Mouse (Mus musculus) bone marrow macrophage, adult 2 months (primary cell): Measurements from ENCODE around the gene Pid1. TPM values are rescaled to one million over a fixed set of nuclear protein-coding genes. Genes with fewer than 3 reads are reported as not detected.
A peak's percentile ranks its signal among the peaks of the same experiment; 100 is the strongest.

Experiments used
- H3K27ac ChIP-seq: 2 replicates; pipeline ENCODE4 v1.5.1; 2012; ENCODE audit warnings: low read depth, low read length; ENCODE audit not compliant: insufficient read depth
- H3K4me1 ChIP-seq: 2 replicates; pipeline ENCODE4 v1.6.1; 2012; ENCODE audit warnings: low read length; ENCODE audit not compliant: control insufficient read depth, insufficient read depth
- H3K4me3 ChIP-seq: 2 replicates; pipeline ENCODE4 v1.5.1; 2012; ENCODE audit warnings: mild to moderate bottlenecking, low read length, moderate library complexity; ENCODE audit not compliant: insufficient read depth
- CTCF ChIP-seq: IDR thresholded peaks from 2 replicates; pipeline ENCODE4 v1.5.1; 2012; ENCODE audit warnings: low read depth, mild to moderate bottlenecking, low read length, moderate library complexity
- POLR2A ChIP-seq: IDR thresholded peaks from 2 replicates; pipeline ENCODE4 v1.6.1; 2012; ENCODE audit warnings: mild to moderate bottlenecking, low read depth, low read length, borderline replicate concordance
- polyA plus RNA-seq: library from polyadenylated mRNA; stranded (reverse); fragments of >200 nt; gene quantifications from 2 replicates; pipeline ENCODE4 v1.2.4, GENCODE M21; 2012; ENCODE audit not compliant: missing spikeins, insufficient read depth, insufficient read length

Gene Pid1
- polyA plus RNA-seq, 1 experiment = 302 TPM

DNA sequence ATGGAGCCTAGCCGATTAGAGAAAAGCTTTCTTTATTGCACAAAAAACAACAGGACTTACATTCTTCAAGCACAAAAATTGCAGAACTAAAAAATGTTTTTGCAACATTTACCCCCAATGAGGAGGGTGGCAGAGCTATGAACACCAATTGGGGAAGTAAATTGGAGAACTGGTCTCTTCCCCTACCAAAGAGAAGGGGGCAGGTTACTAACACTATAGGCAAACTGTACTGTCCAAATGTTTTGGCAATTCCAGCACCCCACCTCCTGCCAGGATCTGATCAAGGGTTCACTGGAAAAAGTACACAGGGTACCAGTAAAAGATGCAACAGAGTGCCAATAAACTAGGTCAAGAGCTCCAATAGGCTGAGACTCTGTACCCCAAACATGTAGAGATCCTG is 46.2 kb downstream of the Pid1 start:
- Histone ChIP-seq H3K4me3 (no peak overlapping the region), H3K4me1 (peaks cover 63% of the 10 kb centered on the region), H3K27ac (peak overlapping the region; percentile 99)
- TF ChIP-seq CTCF (no peak), POLR2A (no peak)

DNA sequence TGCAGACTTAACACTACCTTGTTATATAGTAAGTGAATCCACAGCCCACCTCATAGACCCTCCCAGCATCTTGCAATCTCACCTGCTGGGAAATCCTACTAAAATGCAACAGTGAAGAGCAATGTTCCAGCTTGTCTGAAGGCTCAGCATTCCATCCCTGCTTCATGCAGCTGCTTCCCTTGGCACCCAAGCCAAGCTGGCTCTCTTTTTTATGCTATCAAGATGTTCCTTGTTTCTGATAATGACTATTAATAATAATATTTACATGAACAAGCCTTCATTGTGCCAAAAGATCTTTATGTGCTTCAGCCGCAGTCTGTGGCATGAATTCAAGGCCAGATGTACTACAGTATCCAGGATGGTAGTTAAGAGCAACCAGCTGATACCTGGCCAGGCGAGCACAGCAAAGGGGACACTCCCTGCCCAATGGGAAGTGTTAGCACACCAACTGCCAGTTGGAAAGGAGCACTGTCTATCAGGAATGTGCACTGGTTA is 54.0 kb downstream of the Pid1 start:
- H3K4me3 ChIP-seq = no peak overlapping the region
- no peak overlapping the region for H3K27ac ChIP-seq
- peaks cover 20% of the 10 kb centered on the region for H3K4me1 ChIP-seq
- no peak for TF ChIP-seq POLR2A
- no peak for TF ChIP-seq CTCF

DNA sequence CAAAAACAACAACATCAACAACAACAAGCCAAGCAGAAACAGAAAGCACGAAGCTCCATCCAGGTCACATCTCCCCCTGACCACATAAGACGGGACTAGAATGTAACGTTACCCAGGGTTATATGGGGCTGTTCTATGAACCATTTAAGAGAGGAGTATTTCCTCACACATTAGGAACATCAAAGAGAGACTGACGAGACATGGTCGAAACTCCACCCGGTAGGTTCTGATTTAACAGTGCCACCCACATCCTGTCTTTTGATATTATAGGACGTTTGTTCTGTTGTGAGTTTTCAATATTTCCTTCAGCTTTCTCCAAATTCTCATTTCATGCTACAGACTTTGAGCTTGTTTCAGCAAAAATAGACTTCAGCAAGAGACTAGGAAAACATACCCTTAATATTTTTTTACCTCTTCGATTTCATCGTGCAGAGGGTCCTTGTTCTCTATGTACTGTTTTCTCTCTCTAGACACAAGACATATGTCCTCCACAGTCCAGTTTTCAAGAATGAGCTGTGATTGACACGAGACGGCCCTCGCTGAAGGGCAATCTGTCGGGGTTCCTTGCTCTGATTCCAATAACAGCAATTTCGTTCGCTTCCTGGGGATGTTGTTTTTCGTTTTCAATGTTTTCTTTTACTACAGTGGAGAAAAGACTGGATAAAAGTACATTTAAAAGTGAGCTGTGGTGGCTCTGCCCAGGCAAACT is 58.1 kb downstream of the Pid1 start:
- TF ChIP-seq CTCF (no peak), POLR2A (no peak)
- no peak overlapping the region for H3K4me3 ChIP-seq
- peaks cover 21% of the 10 kb centered on the region for H3K4me1 ChIP-seq
- H3K27ac ChIP-seq = no peak overlapping the region

DNA sequence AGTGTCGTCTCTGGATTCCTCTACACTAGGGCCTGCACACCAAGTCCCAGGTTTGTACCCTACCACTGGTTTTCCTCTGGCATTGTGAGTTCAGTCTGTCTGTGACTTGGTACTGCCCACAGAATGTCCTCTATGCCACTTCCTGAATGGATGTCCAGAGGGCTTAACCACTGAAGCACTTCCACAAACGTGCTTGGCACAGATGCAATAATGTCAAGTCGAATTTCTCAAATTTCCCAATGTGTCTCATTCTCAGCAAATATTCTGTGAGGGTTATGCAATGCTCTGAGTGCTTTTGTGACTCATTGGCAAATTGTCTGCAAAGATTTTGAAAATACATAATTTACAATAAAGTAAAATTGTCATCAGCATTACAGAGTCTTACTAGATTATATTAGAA is 61.2 kb downstream of the Pid1 start:
- Histone ChIP-seq H3K4me3 (no peak overlapping the region), H3K4me1 (peaks cover 28% of the 10 kb centered on the region), H3K27ac (peak overlapping the region; percentile 83)
- TF ChIP-seq POLR2A = no peak
- no peak for TF ChIP-seq CTCF

DNA sequence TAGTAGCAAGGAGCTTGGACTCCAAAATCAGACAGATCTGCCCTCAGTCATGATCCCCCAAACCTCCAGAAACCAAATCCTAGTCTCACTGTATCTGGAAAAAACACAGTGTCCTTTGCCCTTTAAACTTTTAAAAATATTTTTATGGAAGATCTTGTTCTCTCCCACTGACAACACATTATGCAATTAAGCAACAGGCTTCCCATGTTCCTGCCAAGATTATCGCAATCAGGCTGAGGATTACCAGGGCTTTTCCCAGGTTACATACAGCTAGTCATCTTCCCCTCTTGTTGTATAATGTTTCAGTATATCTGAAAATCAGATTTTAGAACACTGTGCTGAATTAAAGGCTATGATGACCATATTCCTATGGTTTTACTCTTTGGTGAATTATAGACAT is 64.3 kb downstream of the Pid1 start:
- H3K27ac ChIP-seq = no peak overlapping the region
- no peak for TF ChIP-seq POLR2A
- TF ChIP-seq CTCF = no peak
- peaks cover 19% of the 10 kb centered on the region for H3K4me1 ChIP-seq
- no peak overlapping the region for H3K4me3 ChIP-seq

DNA sequence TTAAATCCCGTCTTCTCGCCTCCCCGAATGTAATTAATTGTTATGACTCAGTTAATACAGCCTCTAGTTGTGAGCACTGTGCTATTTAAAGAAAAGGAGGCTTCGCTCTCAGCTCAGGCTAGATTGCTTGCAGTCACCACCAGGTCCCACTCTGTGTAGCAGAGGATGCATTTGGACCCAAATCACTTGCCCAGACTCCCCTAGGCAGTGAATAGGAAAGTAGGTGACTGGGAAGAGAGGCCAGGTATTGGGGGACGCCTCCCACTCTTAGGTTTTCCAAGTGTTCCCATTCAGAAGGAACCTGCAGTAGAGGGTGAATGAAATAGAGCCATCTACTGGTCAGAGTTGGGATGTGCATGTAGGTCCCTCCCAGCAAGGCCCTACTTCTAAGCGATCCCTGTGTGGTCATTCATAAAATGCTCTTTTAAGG is 77.3 kb downstream of the Pid1 start:
- Histone ChIP-seq H3K27ac (peak overlapping the region; percentile 2), H3K4me1 (peaks cover 26% of the 10 kb centered on the region), H3K4me3 (no peak overlapping the region)
- no peak for TF ChIP-seq POLR2A
- TF ChIP-seq CTCF = peak; percentile 60

DNA sequence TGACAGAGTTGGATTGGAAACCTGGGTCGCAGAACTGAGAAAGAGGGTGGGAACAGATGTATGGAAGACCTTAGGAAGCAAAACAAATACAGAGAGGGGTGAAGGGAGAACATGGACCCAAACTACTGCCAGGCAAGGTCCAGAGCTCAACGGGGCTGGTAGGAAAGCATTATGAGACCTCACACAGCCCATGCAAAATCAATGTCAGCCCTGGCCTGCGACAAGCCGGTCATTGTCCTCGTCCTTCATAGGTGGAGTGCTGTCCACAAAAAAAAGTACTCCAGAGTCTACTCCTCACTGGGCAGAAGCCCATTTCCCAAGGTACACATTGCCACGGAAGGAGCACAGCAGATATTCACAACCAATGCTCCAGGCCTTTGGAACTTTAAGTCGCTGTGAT is 78.4 kb downstream of the Pid1 start:
- Histone ChIP-seq H3K4me3 (no peak overlapping the region), H3K27ac (peak overlapping the region; percentile 1; the same call in 1 of the 2 replicates), H3K4me1 (peaks cover 34% of the 10 kb centered on the region)
- TF ChIP-seq POLR2A (no peak), CTCF (no peak)

DNA sequence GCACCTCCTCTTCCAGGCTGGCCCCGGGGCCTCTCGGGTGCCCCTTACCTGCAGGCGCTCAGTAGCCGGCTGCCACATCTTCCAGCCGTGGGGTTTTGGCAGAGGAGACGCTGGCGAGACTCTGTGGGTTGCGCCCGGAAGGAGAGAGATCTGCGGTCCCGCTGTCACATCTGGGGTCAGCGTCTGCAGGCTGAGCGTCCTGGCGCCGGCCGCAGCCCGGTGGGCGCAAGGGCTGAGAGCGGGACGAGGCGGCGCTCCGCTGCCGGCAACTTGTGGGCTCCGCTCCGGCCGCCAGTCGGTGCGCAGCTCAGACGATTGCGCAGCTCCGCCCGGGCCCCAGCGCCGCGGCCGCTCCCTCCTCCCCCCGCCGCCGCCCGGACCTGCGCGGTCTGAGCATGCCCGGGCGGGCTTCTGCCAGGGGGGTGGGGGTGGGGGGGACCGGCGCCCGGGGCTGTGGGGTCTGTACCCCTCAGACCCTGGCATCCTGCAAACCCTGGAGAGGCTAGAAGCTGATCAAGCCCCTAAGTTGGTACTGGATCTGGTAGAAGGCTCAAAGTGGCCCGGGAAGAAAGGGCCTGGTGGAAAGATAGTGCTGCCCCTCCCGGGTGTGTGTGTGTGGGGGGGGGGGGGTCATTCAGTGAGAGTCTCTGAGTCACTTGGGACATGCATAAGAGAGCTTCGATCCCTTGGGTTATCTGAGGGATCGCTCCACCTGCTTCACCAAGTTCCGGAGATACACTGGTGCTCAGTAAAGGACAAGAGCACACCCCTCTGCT is 79.5 kb downstream of the Pid1 start:
- TF ChIP-seq CTCF (no peak), POLR2A (no peak)
- Histone ChIP-seq H3K27ac (peak overlapping the region; percentile 86), H3K4me1 (peaks cover 44% of the 10 kb centered on the region), H3K4me3 (peak overlapping the region; percentile 98)

DNA sequence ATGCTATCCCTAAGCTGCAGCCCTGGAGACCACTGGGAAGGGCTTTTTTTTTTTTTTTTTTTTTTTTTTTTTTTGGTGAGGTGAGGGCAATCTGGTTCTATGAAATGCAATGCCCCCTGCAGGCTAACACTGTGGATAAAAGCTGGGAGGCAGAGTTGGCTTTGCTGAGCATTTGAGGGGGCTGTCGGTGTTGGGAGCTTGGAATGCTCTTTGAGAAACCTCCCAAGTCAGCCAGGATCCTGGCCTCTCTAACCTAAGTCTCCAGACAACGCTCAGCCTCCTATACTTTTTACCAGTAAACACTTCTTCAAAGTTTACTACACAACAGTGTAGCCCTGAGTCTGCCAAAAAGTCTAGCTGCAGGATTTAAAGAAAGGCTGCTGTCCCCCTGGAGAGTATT is 80.9 kb downstream of the Pid1 start:
- Histone ChIP-seq H3K4me3 (peak overlapping the region; percentile 98), H3K27ac (peak overlapping the region; percentile 86)
- peak; percentile 30; the same call in 1 of the 2 replicates for TF ChIP-seq CTCF
- TF ChIP-seq POLR2A = no peak

DNA sequence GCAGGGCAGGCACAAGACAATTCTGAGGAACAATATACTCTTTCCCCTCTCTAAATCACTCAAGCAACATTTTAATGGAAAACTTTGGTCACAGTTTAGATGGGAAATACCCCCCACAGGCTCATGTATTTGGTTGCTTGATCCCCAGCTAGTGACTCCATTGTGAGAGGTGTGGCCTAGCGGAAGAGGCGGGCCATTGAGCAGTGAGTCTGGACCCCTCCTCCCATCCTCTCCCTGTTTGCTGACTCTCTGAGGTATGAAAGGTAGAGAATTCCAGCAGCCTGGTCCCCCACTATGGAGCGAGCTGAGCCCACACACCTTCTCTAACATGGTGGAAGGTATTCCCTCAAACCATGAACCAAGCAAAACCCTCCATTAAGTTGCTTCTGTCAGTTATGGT is 83.8 kb downstream of the Pid1 start:
- H3K4me1 ChIP-seq = peaks cover 53% of the 10 kb centered on the region
- H3K27ac ChIP-seq = no peak overlapping the region
- H3K4me3 ChIP-seq = no peak overlapping the region; the same call in 1 of the 2 replicates
- no peak for TF ChIP-seq CTCF
- TF ChIP-seq POLR2A = no peak

More for the DNA sequence above, 80.9 kb downstream of the Pid1 start:
- H3K4me1 ChIP-seq = peaks cover 55% of the 10 kb centered on the region
